ENCODE assay signal across 22 mouse cellular contexts in genomic region chr13:106689051-106689450, GRCm38 (mm10).
A peak's percentile ranks its signal among the peaks of the same experiment; 100 is the strongest.
DNase-seq lines count a peak whose midpoint lies in the region; ATAC-seq and TF ChIP-seq lines count a peak whose summit lies in the region.
"Had no signal": no experiment of that assay in that cellular context is flagged by ENCODE, and none has a peak within 500 bp of the region (broad histone marks: within the 10 kb centered on the region; RNA-seq: fewer than 3 reads in every experiment).

No protein-coding gene starts in this region.

- H3K36me3 ChIP-seq in limb, embryonic 15.5 days: no peaks in the 10 kb centered on the region
- H3K36me3 ChIP-seq in limb, embryonic 10.5 days: no peaks in the 10 kb centered on the region
- H3K36me3 ChIP-seq: embryonic facial prominence, embryonic 13.5 days; embryonic facial prominence, embryonic 15.5 days; forebrain, embryonic 10.5 days; forebrain, embryonic 12.5 days had no signal

- intact Hi-C loops in left cerebral cortex, adult 2 months (cut with DNase I): no loop called here

- WGBS in limb, embryonic 15.5 days: 75% methylated on average over 8 of the region's 8 CpGs
- WGBS in limb, embryonic 10.5 days: 88% methylated on average over 8 of the region's 8 CpGs

- no peak overlapping the region for H3K9ac ChIP-seq in limb, embryonic 15.5 days
- H3K9ac ChIP-seq: embryonic facial prominence, embryonic 13.5 days; embryonic facial prominence, embryonic 15.5 days; forebrain, embryonic 12.5 days had no signal

- ATAC-seq in limb, embryonic 15.5 days (ENCODE audit: insufficient number of reproducible peaks, low FRiP score, low TSS enrichment, low read depth): no peak
- ATAC-seq: forebrain, embryonic 14.5 days; forebrain, embryonic 16.5 days had no signal

- H3K4me2 ChIP-seq in limb, embryonic 15.5 days: no peak overlapping the region
- H3K4me2 ChIP-seq: embryonic facial prominence, embryonic 13.5 days; embryonic facial prominence, embryonic 15.5 days; forebrain, embryonic 12.5 days had no signal

- H3K27ac ChIP-seq in limb, embryonic 15.5 days: peak overlapping the region; percentile 33; the same call in 1 of the 2 replicates
- H3K27ac ChIP-seq in limb, embryonic 10.5 days: no peak overlapping the region
- peak overlapping the region; percentile 42; the same call in 1 of the 2 replicates for H3K27ac ChIP-seq in cortical plate, adult 2 months (ENCODE audit: insufficient read depth, low read length)
- no peak overlapping the region; the same call in 1 of the 2 replicates for H3K27ac ChIP-seq in left cerebral cortex, adult 2 months
- H3K27ac ChIP-seq: embryonic facial prominence, embryonic 13.5 days; embryonic facial prominence, embryonic 15.5 days; forebrain, embryonic 10.5 days; forebrain, embryonic 12.5 days had no signal

- TF ChIP-seq POLR2A in cortical plate, adult 2 months (IDR thresholded peaks at IDR 0.05; ENCODE audit: extremely low read depth, insufficient read depth, low read length): no peak

- no peaks in the 10 kb centered on the region for H3K9me3 ChIP-seq in limb, embryonic 15.5 days
- H3K9me3 ChIP-seq in limb, embryonic 10.5 days (replicated peaks): no peaks in the 10 kb centered on the region
- H3K9me3 ChIP-seq: embryonic facial prominence, embryonic 13.5 days; embryonic facial prominence, embryonic 15.5 days; forebrain, embryonic 10.5 days; forebrain, embryonic 12.5 days had no signal

- no peak for DNase-seq in limb, embryonic 10.5 days (ENCODE audit: low spot score)
- peak; percentile 53 for DNase-seq in brain, adult 2 months (ENCODE audit: low read depth, low spot score)
- no peak for DNase-seq in left cerebral cortex, adult 2 months (ENCODE audit: extremely low spot score in 1 of 2, low spot score in 2 of 2)
- DNase-seq in thymus, postnatal 4 days: no peak
- DNase-seq: adrenal gland, adult 2 months; adrenal gland, postnatal 10 days; adrenal gland, postnatal 25 days; cerebellum, adult 11-12 months; cerebellum, adult 2 months; cerebellum, adult 9-10 months; cerebellum, postnatal 10 days; cerebellum, postnatal 25 days; embryo, embryonic 11 days had no signal

- H3K4me1 ChIP-seq in limb, embryonic 15.5 days: no peaks in the 10 kb centered on the region
- no peaks in the 10 kb centered on the region for H3K4me1 ChIP-seq in limb, embryonic 10.5 days
- no peaks in the 10 kb centered on the region for H3K4me1 ChIP-seq in cortical plate, adult 2 months (ENCODE audit: control insufficient read depth, insufficient read depth, low read length)
- H3K4me1 ChIP-seq: embryonic facial prominence, embryonic 15.5 days; forebrain, embryonic 10.5 days; forebrain, embryonic 12.5 days had no signal

- no peaks in the 10 kb centered on the region for H3K27me3 ChIP-seq in limb, embryonic 15.5 days
- no peaks in the 10 kb centered on the region for H3K27me3 ChIP-seq in limb, embryonic 10.5 days (ENCODE audit: low read depth, poor library complexity, severe bottlenecking)
- H3K27me3 ChIP-seq: embryonic facial prominence, embryonic 13.5 days; embryonic facial prominence, embryonic 15.5 days; forebrain, embryonic 12.5 days had no signal

- no peak for TF ChIP-seq CTCF in cortical plate, adult 2 months (IDR thresholded peaks at IDR 0.05; ENCODE audit: extremely low read depth, insufficient read depth, low read length)
- no peak for TF ChIP-seq CTCF in left cerebral cortex, adult 2 months (IDR thresholded peaks at IDR 0.05)

- no peak overlapping the region for H3K4me3 ChIP-seq in limb, embryonic 15.5 days
- no peak overlapping the region for H3K4me3 ChIP-seq in limb, embryonic 10.5 days
- H3K4me3 ChIP-seq in cortical plate, adult 2 months (ENCODE audit: insufficient read depth, low read length): no peak overlapping the region
- H3K4me3 ChIP-seq in left cerebral cortex, adult 2 months: no peak overlapping the region
- H3K4me3 ChIP-seq: embryonic facial prominence, embryonic 13.5 days; embryonic facial prominence, embryonic 15.5 days; erythroblast, embryonic 14.5 days; forebrain, embryonic 10.5 days; forebrain, embryonic 12.5 days had no signal

Comparison
In these comparisons a context has a peak if more than half of its experiments do, and no peak if none do; other contexts are left out.
1. H3K27ac ChIP-seq: peak in limb, embryonic 15.5 days (single experiment) and cortical plate, adult 2 months (single experiment); none in limb, embryonic 10.5 days (single experiment) and left cerebral cortex, adult 2 months (single experiment).